Mouse (Mus musculus) frontal cortex, postnatal 10 days (tissue): ENCODE results near the gene Itgb3bp.

Experiments
- DNase-seq, 2 experiments: peaks; one replicate each; pipeline ENCODE4 v3.0.0; 2022; ENCODE audit warnings: low spot score in 2 of 2, mixed read lengths in 1 of 2

Itgb3bp gene

GRCm38 (mm10) chr4:99929613-99930517 is at the start of gene Itgb3bp:
Itgb3bp (minus strand) TSS chr4:99929813.
- DNase-seq: peak; percentile 64 to 73

GRCm38 (mm10) chr4:99979326-99979725 is 49.7 kb upstream of the Itgb3bp start:
- DNase-seq: no peak

GRCm38 (mm10) chr4:99974375-99974774 is 44.8 kb upstream of the Itgb3bp start:
- DNase-seq: no peak

- no peak for DNase-seq
Measured at GRCm38 (mm10) chr4:99973931-99974330, 44.3 kb upstream of the Itgb3bp start.

GRCm38 (mm10) chr4:99972886-99973285 is 43.3 kb upstream of the Itgb3bp start:
- no peak for DNase-seq

GRCm38 (mm10) chr4:99970097-99970496 is 40.5 kb upstream of the Itgb3bp start:
- DNase-seq: no peak

- no peak for DNase-seq
Measured at GRCm38 (mm10) chr4:99969328-99969727, 39.7 kb upstream of the Itgb3bp start.

- no peak for DNase-seq
Measured at GRCm38 (mm10) chr4:99966555-99966954, 36.9 kb upstream of the Itgb3bp start.

- no peak for DNase-seq
Measured at GRCm38 (mm10) chr4:99959308-99959707, 29.7 kb upstream of the Itgb3bp start.

GRCm38 (mm10) chr4:99958084-99958815 is 28.6 kb upstream of the Itgb3bp start:
- no peak for DNase-seq

GRCm38 (mm10) chr4:99957186-99957585 is 27.6 kb upstream of the Itgb3bp start:
- no peak for DNase-seq

GRCm38 (mm10) chr4:99955396-99955795 is 25.8 kb upstream of the Itgb3bp start:
- no peak for DNase-seq

GRCm38 (mm10) chr4:99953904-99954303 is 24.3 kb upstream of the Itgb3bp start:
- DNase-seq: no peak

- DNase-seq: no peak
Measured at GRCm38 (mm10) chr4:99947896-99948295, 18.3 kb upstream of the Itgb3bp start.

GRCm38 (mm10) chr4:99947192-99947591 is 17.6 kb upstream of the Itgb3bp start:
- no peak for DNase-seq

- no peak for DNase-seq
Measured at GRCm38 (mm10) chr4:99946516-99946915, 16.9 kb upstream of the Itgb3bp start.

- no peak for DNase-seq
Measured at GRCm38 (mm10) chr4:99945011-99945410, 15.4 kb upstream of the Itgb3bp start.

- no peak for DNase-seq
Measured at GRCm38 (mm10) chr4:99944606-99945005, 15.0 kb upstream of the Itgb3bp start.

GRCm38 (mm10) chr4:99941655-99942414 is 12.2 kb upstream of the Itgb3bp start:
- no peak for DNase-seq

- no peak for DNase-seq
Measured at GRCm38 (mm10) chr4:99939711-99940505, 10.3 kb upstream of the Itgb3bp start.

- no peak for DNase-seq
Measured at GRCm38 (mm10) chr4:99936278-99936677, 6.7 kb upstream of the Itgb3bp start.
